Mouse (Mus musculus) heart, embryonic 16.5 days (tissue): ENCODE data around the gene Gm28845. TPM values are rescaled to one million over a fixed set of nuclear protein-coding genes. Genes with fewer than 3 reads are reported as not detected.
"Not testable (repeated sequence)": the region's sequence is repeated elsewhere in the genome, so short reads cannot be mapped to it uniquely, and the experiment has no call there.

Experiments
- ATAC-seq: fragments of 200-750 bp; cut with Nextera tagmentation; replicated peaks from 2 replicates; pipeline ENCODE4 v1.8.0; 2017; ENCODE audit warnings: moderate number of reproducible peaks; ENCODE audit not compliant: insufficient read depth, low FRiP score; ENCODE audit errors: extremely low read depth
- H3K27ac ChIP-seq: fragments of 300-500 bp; sonication (generic); 2 replicates; pipeline ENCODE4 v1.5.1; 2014; ENCODE audit warnings: mild to moderate bottlenecking, low read length, control low read depth, moderate library complexity
- H3K27me3 ChIP-seq: fragments of 300-500 bp; sonication (generic); 2 replicates; pipeline ENCODE4 v1.6.1; 2014; ENCODE audit warnings: low read length, mixed read lengths; ENCODE audit not compliant: control insufficient read depth, insufficient read depth
- H3K36me3 ChIP-seq: fragments of 300-500 bp; sonication (generic); 2 replicates; pipeline ENCODE4 v1.6.1; 2014; ENCODE audit not compliant: control insufficient read depth, insufficient read depth
- H3K4me1 ChIP-seq: fragments of 300-500 bp; sonication (generic); 2 replicates; pipeline ENCODE4 v1.6.1; 2014; ENCODE audit warnings: low read length, mixed read lengths; ENCODE audit not compliant: control insufficient read depth, insufficient read depth
- H3K4me2 ChIP-seq: fragments of 300-500 bp; sonication (generic); 2 replicates; pipeline ENCODE4 v1.6.1; 2014; ENCODE audit warnings: low read depth, mild to moderate bottlenecking, control low read depth, low read length
- H3K4me3 ChIP-seq: fragments of 300-500 bp; sonication (generic); 2 replicates; pipeline ENCODE4 v1.5.1; 2014; ENCODE audit warnings: mild to moderate bottlenecking, control low read depth, low read length
- H3K9ac ChIP-seq: fragments of 300-500 bp; sonication (generic); 2 replicates; pipeline ENCODE4 v1.6.1; 2014; ENCODE audit warnings: low read length, control low read depth
- H3K9me3 ChIP-seq: fragments of 300-500 bp; sonication (generic); replicated peaks from 2 replicates; pipeline ENCODE4 v1.6.1; 2016; ENCODE audit warnings: low read length; ENCODE audit not compliant: control insufficient read depth
- WGBS: fragments of 180-500 bp; shearing (Covaris S2); extraction: QIAGEN DNeasy Blood & Tissue Kit; methylation state at CpG from one replicate; pipeline ENCODE4 v1.1.7; 2014; 5-methylcytosine and 5-hydroxymethylcytosine counted together
- polyA plus RNA-seq: library from polyadenylated mRNA; unstranded; fragments of >200 nt; fragmentation: Nextera tagmentation; extraction: Ambion mirVana; gene quantifications from 2 replicates; pipeline ENCODE4 v1.2.1, GENCODE M21; 2015

Gm28845 gene
- polyA plus RNA-seq, 1 experiment from 2014 or later = not detected

DNA sequence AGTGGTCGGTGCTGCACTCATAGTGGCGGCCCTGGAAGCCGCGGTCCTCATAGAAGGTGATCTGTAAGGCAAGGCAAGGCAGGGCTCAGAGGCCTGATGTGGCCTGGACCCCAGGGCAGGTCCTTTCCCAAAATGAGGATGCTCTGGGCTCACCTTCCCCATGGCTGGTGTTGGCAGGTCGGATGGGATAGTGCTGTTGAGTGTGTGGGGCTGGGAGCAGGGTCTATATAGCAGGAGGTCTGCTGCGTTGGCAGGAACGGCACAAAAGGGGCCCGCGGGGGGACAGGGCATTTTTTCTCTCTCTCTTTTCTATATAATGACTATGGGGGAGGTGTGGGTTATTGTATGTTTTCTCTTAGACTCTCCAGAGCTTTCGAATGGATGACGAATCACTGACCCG lies 68.4 kb downstream of the Gm28845 start, which contains the start of gene Cryge:
Cryge (minus strand) TSS at position 198 of the 400 bp plus-strand sequence.
- H3K4me1 ChIP-seq, H3K4me3 ChIP-seq, H3K27ac ChIP-seq, H3K4me2 ChIP-seq, H3K9ac ChIP-seq, H3K27me3 ChIP-seq, H3K36me3 ChIP-seq, ATAC-seq, H3K9me3 ChIP-seq: not testable (repeated sequence)
- 67% methylated on average over 8 of the region's 12 CpGs for WGBS

Other genes starting within 250 kb of the Gm28845 start
- gene Plekhm3, start 162.7 kb downstream of the Gm28845 start, polyA plus RNA-seq = 6.8 and 7.2 TPM in 2 replicates
- 0.32 and 0.97 TPM in 2 replicates for gene Akr1cl, start 86.8 kb downstream of the Gm28845 start, polyA plus RNA-seq
- gene Cryge, start 68.4 kb downstream of the Gm28845 start, polyA plus RNA-seq = not detected in 2 replicates
- not detected in 2 replicates for gene Crygd, start 56.1 kb downstream of the Gm28845 start, polyA plus RNA-seq
- gene Crygc, start 45.9 kb downstream of the Gm28845 start, polyA plus RNA-seq = not detected in 2 replicates
- gene Crygb, start 37.3 kb downstream of the Gm28845 start, polyA plus RNA-seq = 0.32 and 0.66 TPM in 2 replicates
- gene Cryga, start 16.2 kb downstream of the Gm28845 start, polyA plus RNA-seq = not detected in 2 replicates
- gene D630023F18Rik, start 3.7 kb upstream of the Gm28845 start, polyA plus RNA-seq = 0.40 and 0.42 TPM in 2 replicates
- gene Idh1, start 66.9 kb upstream of the Gm28845 start, polyA plus RNA-seq = 65.2 and 65.4 TPM in 2 replicates
- gene Pikfyve, start 67.1 kb upstream of the Gm28845 start, polyA plus RNA-seq = 5.5 and 6.3 TPM in 2 replicates
- gene Pth2r, start 162.5 kb upstream of the Gm28845 start, polyA plus RNA-seq = not detected in 2 replicates